Mouse (Mus musculus) cerebellum, adult (tissue): Measurements from ENCODE around the gene Scn2b.

Source experiments
- ATAC-seq: cut with Nextera tagmentation; 2 replicates; pipeline ENCODE4 v1.9.2; 2017; ENCODE audit warnings: mild to moderate bottlenecking, moderate library complexity, mixed read lengths; ENCODE audit not compliant: insufficient number of reproducible peaks, low FRiP score, low TSS enrichment

The Scn2b gene

GRCm38 (mm10) chr9:45167903-45168302 is 50.3 kb downstream of the Scn2b start:
- no peak for ATAC-seq

- ATAC-seq, result no peak
Observed at GRCm38 (mm10) chr9:45170150-45170549, 52.6 kb downstream of the Scn2b start.

GRCm38 (mm10) chr9:45171073-45171610 is 53.6 kb downstream of the Scn2b start:
- ATAC-seq, result no peak

GRCm38 (mm10) chr9:45173475-45173874 is 55.9 kb downstream of the Scn2b start:
- no peak for ATAC-seq

- no peak for ATAC-seq
Observed at GRCm38 (mm10) chr9:45179282-45179681, 61.7 kb downstream of the Scn2b start.
